Mouse (Mus musculus) cerebral cortex, adult 2 months (tissue): Measurements from ENCODE around the gene Plekha1.

Experiments used
- whole genome bisulfite sequencing: fragments of 180-500 bp; shearing (Covaris S2); methylation state at CpG from one replicate; pipeline ENCODE4 v1.1.7; 2018; 5-methylcytosine and 5-hydroxymethylcytosine counted together

The Plekha1 gene

DNA sequence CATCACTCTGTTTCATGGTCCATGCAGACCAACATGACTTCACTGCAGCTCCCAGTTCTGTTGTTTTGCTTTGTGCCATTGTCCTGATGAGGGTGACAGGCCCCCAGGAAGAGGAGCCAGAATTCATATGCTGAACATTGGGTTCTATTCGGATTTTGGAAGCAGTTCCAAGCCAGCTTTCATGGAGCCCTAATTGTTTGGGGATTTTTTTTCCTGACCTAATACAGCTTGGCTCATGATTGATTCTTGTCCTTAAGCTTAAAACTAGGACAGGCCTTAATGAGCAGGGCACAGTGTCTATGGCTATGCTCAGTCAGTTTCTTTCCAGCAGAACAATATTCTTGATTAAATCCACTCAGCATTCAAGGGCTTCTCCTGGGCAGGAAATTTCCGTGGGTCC, 52.7 kb downstream of the Plekha1 start:
- WGBS: 57% methylated on average over 2 of the region's 2 CpGs

DNA sequence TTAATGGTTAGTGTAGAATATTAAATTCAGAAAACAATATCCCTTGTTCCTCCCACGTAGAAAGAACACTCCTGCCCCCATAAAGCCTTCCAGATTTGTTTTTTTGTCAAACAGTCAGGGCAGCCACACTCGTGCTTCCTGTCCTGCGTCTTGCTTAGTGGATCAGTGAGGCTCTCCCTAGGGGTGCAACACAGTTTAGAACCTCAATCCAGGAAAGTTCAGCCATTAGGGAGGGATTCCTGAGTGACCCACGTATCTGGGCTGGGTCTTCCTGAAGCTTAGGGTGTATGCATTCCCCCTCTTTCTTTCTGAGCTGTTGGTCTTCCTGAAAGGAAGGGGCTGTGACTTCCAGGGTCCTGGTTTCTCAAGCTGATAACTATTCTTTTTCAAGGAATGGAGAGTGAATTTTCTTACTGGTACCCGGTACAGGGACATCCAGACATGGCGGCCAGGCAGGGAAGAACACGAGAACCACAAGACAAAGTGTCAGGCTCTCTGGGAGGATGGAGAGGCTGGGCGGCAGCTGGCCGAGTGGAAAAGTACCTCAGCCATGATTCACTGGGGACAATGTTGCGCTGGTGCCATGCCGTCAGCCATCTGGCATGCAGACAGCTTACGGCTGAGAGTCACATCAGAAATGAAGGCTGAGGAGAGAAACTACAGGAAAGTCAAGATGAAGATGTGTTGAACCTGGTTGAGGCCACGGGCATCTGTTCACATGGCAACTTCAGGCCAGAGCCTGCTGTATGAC, 57.6 kb downstream of the Plekha1 start:
- 57% methylated on average over 13 of the region's 13 CpGs for WGBS

DNA sequence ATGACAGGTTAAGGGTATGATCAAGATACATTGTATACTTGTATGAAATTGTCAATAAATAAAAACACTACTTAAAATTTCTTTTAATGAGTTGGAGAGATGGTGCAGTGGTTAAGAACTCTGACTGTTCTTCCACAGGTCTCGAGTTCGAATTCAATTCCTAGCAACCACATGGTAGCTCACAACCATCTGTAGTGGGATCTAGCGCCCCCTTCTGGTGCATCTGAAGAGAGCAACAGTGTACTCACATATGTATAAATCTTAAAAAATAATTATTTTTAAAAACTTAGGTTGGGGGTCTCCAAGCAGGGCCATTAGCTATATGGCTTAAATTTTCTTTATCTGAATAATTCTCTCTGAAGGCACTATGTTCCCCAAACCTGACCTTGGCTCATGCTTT, 64.8 kb downstream of the Plekha1 start:
- 64% methylated on average over 3 of the region's 3 CpGs for WGBS

DNA sequence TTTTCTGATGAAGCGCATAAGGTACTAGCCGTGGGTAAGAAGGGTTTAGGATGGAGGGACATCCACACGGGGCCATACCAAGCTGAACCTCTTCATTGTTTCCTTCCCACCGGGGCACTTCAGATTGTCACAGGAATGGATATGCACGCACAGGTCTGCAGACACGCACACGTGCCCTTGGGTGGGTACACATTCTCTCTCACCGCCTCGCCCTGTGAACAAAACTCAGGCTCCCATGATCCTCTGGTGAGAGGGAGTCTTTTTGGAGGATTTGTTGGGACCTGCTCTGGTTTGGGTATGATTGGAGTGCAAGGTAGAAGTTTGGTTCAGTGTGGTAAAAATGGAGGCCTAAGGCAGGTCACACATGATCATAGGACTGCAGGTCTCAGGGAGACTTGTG, 67.4 kb downstream of the Plekha1 start:
- WGBS: 95% methylated on average over 9 of the region's 9 CpGs

DNA sequence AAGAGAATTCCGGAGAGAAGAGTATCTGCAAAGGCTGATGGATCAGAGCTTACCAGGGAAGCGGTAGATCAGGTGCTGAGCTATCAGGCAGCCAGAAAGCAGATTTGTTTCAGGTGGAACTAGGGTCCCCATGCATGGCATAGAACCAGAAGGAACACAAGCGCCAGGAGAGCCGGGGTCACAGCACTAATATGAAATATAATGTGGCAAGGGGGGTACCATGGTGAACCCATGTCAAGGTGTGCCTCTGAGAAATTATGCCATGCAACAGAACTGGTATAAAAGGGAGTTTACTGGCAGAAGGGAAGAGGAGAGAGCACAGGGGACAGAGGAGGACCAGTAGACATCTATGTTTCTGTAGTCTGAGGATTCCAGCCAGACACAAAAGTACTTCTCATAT, 69.1 kb downstream of the Plekha1 start:
- 97% methylated on average over 4 of the region's 4 CpGs for WGBS

DNA sequence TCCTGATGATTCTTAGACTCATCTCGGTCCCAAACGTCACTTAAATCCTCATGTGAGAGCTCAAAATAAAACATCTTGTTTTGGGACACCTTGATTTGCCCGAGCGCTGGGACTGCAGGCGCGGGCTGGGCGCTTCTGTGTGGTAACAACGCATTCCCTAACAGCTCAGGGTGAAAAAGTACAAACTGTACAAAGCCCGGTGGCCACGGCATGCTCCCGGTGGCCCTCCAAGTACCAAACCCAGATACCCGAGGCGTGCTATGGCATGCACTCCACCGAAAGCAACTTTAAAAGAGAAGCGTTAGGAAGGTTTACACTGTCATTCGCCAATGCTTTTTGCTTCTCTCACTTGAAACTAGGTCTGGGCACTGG, 69.9 kb downstream of the Plekha1 start:
- WGBS: 8% methylated on average over 16 of the region's 16 CpGs

DNA sequence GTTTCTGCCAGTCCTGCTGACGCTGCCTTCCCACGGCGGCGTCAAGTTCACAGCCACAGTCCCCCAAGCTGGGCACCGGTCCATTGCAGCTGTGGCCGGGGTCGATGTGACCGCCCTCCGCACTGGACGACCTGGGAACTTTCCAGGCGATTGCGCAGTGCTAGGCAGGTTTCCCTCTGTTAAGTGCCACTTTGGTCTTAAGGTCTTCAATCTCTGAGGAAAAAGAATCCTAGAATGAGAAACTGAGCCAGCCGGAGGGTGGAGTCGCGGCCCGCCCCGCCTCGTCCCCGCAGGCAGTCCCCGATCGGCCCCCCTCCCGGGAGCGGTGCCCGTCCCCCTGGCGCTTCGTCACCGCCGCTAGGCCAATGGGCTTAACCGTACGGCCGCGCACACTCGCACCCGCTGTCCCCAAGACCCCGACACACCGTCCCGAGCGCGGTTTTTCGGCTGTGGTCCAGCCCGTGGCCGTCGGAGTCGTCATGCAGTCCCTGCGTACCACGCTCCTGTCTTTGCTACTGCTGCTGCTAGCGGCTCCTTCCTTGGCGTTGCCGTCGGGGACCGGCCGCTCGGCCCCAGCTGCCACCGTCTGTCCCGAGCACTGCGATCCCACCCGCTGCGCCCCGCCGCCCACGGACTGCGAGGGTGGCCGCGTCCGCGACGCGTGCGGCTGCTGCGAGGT, 70.4 kb downstream of the Plekha1 start, which contains the start of gene Htra1:
Gene Htra1 (plus strand): TSS at position 319 of the 679 bp plus-strand sequence.
- under 1% methylated on average over 70 of the region's 70 CpGs for WGBS

DNA sequence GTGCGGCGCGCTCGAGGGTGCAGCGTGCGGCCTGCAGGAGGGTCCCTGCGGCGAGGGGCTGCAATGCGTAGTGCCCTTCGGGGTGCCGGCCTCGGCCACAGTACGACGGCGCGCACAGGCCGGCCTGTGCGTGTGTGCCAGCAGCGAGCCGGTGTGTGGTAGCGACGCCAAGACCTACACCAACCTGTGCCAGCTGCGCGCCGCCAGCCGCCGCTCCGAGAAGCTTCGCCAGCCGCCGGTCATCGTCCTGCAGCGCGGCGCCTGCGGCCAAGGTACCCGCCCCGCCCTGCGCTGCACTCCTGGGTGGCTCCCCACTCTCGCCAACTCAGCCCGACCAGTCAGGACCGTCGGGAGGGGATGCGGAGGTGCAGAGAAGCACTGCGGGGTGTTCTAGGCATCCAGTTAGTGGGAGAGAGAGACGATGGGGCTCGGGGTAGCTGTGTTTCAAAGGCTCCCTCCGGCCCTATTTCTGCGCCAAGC, 71.0 kb downstream of the Plekha1 start:
- 2% methylated on average over 49 of the region's 49 CpGs for WGBS

DNA sequence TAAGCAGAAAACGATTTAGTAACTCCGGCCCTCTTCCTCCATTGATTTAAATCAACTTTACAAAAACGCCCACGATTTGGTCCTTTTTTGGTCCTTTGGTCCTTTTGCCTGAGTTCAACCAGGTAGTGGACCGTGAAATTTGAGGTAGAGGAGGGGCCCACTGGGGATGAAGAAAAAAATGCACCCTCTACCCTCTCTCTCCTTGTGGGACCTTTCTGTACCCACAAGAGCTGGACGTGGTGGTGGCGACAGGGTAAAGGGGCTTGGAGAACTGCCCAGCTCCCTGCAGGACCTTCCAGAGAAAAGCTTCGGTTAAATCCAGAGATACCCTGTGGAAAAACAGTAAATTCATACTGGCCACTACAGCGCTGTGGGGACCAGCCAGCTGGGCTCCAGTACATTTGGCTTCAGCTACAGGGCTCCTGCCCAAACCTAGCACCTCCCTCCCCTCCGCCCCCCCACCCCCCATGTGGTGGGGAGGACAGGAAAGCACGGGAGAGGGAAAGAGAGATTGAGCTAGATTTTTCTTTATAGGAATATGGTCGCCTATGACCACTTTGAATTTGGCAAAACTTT, 71.8 kb downstream of the Plekha1 start:
- WGBS: 26% methylated on average over 12 of the region's 12 CpGs

DNA sequence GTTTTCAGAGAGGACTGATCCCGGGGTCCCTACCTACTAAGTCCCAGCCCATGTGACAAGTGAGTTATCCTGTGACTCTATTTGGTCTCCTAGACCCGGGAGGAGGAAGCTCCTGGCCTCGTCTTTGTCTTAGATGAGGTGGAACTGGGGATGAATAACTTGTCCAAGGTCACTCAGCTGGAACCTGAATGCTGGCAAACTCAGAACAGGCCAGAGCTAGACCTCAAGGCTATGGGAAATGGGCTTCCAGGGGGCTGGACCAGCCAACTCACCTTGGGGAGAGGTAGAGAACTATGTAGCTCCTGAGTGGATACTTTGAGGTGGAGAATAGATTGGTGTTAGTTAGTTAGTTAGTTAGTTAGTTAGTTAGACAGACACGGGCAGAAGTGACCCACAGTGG, 72.4 kb downstream of the Plekha1 start:
- 58% methylated on average over 4 of the region's 4 CpGs for WGBS

DNA sequence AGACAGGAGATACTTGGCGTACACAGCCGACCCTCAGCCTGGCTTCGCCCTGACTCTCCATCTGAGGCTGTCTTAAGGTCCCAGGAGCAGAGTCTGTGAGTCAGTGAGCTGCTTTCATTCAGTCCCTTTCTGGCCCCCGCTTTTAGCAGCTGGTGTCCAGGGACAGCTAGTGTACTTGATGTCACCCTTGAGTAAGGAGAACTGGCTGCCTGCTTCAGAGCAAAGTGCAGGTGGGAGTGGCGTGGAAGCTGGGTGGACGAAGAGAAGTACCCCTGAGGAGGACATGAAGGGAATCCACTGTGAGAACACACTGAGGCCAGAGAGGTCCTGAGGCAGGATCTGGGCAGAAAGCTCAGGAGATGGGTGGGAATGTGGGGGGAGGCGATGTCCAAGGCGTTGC, 73.3 kb downstream of the Plekha1 start:
- WGBS: 84% methylated on average over 8 of the region's 8 CpGs

DNA sequence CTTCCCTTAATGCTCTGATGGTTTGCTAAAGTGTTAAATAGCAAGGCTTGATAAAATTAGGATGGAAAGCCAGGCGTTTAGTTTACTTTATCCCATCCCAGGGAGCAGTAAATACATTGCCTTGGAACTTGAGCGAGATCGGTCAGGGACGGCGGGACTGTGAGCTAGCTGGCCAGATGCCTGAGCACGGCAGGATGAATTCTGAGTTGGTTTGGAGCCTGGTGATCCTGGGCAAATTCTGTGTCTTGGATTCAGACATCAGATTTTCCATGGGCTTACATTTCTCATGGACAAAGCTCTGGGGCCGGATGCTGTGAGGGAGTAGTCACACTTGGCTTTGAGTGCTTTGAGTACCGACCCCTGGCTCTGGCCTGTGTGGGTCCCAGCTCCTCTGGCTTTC, 75.2 kb downstream of the Plekha1 start:
- 83% methylated on average over 8 of the region's 8 CpGs for WGBS

DNA sequence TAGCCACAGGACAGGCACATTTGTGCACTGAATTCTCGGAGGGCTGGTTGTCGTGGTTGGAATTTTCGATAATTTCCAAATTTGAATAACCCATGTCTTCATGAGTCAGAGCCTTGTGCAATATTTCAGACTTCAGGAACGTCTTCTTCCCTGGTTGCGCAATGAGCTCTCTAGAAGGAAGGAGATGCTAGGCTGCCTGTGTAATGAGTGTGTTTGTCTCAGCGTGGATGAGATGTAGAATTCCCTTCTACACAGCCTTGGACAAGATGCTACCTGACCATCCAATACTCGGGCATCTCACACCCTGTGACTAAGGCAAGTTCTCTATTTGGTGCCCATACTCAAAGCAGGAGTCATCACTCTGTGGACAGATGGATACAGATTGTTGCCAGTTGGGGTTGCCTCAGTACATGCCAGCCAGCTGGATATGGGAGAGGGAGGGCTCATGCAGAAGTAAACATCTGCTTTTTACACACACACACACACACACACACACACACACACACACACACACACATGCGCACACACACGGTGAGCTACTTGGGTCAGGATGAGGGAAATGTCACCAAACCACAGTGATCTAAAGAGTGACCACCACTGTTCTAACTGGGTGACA, 77.8 kb downstream of the Plekha1 start:
- 78% methylated on average over 9 of the region's 9 CpGs for WGBS

DNA sequence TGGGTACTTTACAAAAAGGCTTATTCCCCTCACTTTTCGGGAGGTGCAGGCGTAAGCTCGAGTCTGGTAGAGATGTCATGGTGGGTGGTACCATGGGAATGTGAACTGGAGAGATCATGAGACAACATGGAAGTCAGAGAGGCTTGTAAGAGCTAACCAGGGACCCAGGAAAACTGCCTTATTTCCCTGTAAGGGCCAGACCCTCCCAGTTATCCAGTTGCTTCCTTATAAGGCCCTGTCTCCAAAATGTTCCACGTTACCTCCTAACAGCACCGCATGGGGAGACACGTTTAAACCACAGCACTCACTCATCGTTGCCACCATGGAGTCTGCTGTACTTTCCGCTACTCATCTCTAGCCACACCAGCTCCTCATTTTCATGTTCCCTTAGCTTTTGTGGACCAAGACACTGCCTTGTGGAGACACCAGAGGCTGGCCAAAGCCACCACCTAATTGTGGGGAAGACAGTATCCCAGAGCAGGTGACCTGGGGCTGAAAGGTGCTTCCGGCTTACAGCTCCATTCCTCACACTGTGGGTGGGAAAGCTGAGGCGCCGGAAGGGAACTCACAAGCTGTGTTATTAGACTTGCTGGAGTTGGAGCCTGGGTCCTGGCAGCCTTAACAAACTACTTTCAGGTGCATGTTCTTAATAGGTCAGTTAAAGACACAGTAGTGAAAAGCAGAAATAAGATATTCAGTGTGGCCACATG, 79.4 kb downstream of the Plekha1 start:
- WGBS: 86% methylated on average over 11 of the region's 11 CpGs

DNA sequence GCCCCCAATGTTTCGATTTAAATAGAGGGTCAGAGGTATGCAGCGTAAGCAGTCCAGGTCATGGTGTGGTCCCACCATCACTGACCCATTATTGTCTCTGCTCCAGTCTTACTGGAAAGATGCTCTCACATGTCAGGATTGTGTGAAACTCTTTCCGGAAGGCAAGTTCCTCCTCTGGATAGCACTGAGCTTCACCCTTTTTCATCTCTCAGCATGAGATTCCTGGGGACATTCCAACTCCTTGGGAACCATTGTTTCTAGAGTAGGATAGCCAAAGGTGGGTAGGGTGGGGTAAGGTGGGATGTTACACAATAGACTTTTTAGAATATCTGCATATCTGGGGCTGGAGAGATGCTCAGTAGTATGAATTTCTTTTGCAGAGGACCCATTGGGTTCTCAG, 80.2 kb downstream of the Plekha1 start:
- 88% methylated on average over 3 of the region's 3 CpGs for WGBS

DNA sequence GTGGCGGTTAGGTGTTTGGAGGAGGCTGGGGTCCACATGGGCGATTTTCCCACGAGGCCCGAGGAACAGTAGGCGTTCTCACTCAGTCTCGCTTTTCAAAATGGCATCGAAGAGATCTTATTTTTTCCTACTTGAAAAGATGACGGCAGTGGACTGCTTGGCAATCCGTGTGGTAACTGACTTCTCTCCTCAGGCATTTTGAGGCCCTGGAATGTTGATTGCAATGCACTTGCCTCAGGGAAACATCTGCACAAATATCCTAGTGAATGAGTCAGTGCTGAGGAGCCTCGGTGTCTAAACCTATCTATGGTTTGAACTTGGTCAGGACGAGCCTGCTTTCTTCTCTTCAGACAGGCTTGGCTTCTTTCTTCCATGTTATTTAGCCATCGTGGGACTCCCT, 80.7 kb downstream of the Plekha1 start:
- 82% methylated on average over 12 of the region's 12 CpGs for WGBS

DNA sequence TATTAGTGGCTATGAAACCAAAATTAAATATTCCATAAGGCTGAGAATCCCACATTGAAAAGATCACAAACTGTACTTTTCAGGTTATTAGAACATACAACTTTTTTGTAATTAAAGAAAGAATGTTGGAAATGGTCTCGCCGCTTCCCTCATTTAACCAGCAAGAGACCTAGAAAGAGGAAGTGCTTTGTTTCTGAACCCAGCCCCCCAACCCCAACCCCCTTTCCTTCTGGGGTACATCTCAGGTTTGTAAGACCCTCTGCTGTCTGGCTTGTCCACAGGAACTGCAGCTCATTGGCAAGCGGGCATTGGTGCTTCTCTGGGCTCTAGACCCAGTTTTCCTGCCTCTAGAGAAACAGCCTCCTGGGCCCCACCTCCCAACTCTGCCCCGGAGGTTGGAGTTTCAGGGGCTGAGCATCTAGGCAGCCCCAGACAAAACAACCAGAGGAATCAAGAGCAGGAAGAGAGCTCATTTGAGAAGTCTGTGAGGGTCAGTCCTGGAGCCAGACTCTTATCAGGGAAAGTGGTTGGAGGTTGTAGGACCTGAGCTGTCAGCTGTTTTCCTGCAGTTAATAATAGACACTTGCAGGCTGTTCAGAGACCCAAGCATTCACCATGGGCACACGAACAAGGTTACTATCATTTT, 83.1 kb downstream of the Plekha1 start:
- 57% methylated on average over 5 of the region's 5 CpGs for WGBS

DNA sequence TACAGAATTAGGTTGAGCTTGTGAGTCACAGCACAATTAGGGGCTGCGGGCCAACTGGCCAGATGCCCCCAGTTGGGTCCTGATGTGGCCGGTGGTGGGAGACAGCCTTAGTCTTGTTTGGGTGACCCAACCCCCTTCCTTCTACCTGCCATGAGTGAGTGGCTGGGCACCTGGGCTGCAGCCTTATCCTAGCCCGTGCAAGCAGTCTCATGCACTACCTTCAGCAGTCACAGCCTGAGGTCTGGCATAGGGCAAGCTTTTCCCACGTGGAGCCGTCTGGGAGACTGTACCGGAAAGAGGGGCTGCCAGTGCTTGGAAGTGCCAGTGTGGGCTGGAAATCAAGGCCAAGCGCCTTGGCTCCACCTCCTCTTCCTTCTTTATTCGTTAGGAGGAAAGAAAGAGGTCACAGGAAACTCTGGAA, 83.8 kb downstream of the Plekha1 start:
- WGBS: 22% methylated on average over 8 of the region's 8 CpGs

DNA sequence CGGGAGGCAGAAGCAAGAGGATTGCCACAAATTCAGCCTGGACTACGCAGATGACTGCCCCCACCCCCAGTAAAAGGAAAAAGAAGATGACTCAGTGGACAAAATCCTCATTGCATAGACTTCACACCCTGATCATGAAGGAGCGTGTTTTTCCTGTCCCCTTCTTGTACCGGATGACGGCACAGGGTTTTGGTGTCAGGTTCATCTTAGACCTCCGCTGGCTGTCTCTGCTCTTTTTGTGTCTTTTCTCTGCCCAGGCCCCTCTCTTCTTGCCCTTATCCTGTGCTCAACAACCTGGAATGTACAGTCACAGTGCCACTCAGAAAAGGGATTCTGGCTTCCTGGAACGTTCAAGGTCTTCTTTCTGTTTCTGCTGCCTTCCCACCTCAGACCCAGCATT, 84.9 kb downstream of the Plekha1 start:
- 87% methylated on average over 7 of the region's 7 CpGs for WGBS

DNA sequence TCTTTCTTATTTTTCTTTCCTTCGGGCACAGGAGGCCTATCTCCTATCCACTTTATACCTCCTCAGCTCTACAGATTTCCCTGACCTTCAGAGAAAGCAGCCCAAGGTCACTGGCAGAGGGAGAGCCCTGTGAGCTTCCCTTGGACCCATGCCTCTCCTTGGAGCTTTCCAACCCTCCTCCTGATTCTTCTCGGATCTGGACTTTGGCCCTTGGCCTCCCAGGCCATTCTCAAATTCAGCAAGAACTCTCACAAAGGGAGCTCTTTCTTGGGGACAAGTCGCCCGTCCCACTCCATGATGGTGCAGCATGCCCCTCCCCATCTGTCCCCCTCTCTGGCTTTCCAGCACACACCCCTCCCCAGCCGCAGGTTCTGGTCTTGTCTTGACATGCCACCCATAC, 85.4 kb downstream of the Plekha1 start:
- WGBS: 82% methylated on average over 5 of the region's 5 CpGs

DNA sequence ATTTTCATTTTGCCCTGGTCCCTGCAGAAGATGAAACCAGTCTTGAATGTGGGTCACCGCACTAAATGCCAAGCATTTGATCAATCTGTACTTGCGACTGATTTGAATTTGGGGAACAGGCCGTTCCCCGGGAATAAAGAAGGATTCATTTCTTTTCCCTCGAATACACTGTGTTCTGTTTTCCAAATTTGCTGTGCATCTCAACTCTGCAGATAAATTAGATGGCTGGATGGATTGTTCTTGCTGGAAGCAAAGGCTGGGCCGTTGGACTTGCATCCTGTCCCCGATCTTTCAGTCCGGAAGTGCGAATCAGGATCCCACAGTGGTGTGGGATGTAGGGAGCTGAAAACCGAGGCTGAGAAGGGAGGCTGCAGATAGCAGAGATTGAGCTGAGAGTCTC, 87.8 kb downstream of the Plekha1 start:
- 71% methylated on average over 10 of the region's 10 CpGs for WGBS
